Mouse (Mus musculus) liver, postnatal 0 days (tissue): ENCODE results near the gene Mag.

Experiments
- CTCF ChIP-seq: sonication (generic); IDR thresholded peaks from 2 replicates; pipeline ENCODE4 v1.5.1; 2016; ENCODE audit warnings: antibody characterized with exemption, low read depth
- EP300 ChIP-seq: IDR thresholded peaks from 2 replicates; pipeline ENCODE4 v1.6.1; 2016; ENCODE audit warnings: antibody characterized with exemption, low read depth, mild to moderate bottlenecking

DNA sequence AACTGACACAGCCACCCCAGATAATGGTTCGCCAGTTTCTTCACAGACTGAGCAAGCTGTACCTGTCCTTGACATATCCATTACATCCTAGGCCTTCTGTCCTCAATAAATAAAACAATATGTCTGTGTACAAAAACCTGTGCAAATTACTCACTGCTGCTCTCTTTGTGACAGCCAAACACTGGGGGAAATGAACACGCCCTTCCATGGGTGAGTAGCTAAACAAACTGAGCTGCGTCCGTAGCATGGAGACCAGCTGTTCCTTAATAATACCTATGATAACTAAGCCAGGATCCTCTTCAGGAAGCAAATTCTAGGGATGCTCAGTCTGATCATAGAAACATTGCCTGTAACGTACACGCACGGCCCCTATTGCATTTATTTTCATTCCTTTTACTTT, 25.9 kb downstream of the Mag start:
- TF ChIP-seq CTCF (no peak), EP300 (no peak)
